Mouse (Mus musculus): Measurements from ENCODE around the gene Il10ra. TPM values are rescaled to one million over a fixed set of nuclear protein-coding genes. Genes with fewer than 3 reads are reported as not detected.

Il10ra gene
- 1 to 10 TPM; 2.6 TPM for total RNA-seq (2021)
- long read RNA-seq, experiment 1, partial matches to known transcripts, result 1 of 3 reads
- long read RNA-seq, experiment 1, other reads (novel, unspliced or antisense), result 0 of 3 reads
- long read RNA-seq, experiment 2, partial matches to known transcripts, result 0 of 1 reads
- long read RNA-seq, experiment 2, other reads (novel, unspliced or antisense), result 0 of 1 reads

- peak; percentile 69 for DNase-seq
These were observed at the start of gene Il10ra for GRCm38 (mm10) chr9:45268597-45269325. Gene Il10ra, minus strand, starts transcription at chr9:45269149.

- peak; percentile 55 for DNase-seq
These were observed 48.7 kb upstream of the Il10ra start for GRCm38 (mm10) chr9:45317635-45318034.

DNA sequence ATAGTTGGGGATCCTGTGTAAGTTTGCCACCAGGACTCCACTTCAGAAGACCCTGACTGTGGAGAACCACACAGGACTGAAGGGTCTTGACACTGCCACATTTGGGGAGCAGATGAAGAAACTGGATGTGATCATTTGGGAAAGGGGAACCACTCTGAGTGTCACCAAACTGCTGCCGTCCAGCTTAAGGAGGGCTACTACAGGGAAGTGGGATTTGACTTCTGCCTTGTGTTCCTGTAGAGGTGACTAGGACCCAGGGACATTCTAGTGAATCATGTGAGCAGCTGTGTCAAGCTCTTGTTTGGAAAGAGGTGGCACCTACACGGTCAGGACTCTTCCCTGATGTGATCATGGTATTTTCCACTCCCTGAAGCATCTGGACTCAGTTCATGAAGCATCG is 45.0 kb upstream of the Il10ra start:
- no peak for DNase-seq

DNA sequence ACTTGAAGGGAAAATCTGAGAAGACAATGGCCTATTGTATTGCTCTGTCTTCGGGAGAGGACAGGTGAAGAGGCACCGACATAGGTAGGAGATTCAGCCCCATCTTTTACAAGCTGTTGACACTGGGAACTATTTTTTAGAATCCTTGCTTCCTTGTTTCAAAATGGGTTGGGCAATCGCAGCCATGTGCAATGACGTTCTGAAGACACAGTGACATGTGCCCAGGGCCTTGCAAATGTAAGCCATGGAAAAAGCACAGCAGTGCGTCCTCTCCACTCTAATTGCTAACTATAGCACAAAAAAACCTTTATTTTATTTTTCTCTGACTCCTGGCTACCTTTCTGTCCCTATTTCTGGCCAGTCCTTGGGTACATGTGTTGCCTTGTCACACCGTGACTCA is 42.9 kb upstream of the Il10ra start:
- DNase-seq, result no peak

DNA sequence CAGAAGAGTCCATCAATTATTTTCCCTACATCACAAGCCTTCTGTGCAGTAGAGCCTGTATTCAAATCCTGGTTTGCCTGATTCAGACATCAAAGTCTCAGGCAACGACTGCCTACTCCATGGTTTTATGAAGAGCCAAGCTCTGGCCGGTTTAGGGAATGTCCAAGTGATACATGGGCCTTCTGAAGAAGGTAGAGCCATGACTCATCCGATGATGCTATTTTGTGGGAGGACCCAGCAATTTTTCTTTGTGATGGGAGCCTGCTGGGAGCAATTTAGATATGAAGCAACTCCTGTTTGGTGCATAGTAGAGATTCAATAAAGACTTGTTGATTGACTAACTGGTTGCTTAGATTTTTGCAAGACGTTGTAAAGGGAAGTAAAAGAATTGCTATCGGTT is 39.6 kb upstream of the Il10ra start:
- no peak for DNase-seq

- peak; percentile 24 for DNase-seq
These were observed 37.9 kb upstream of the Il10ra start for GRCm38 (mm10) chr9:45306746-45307410.

- no peak for DNase-seq
These were observed 32.8 kb upstream of the Il10ra start for GRCm38 (mm10) chr9:45301771-45302170.

- DNase-seq, result peak; percentile 96
These were observed 31.6 kb upstream of the Il10ra start for GRCm38 (mm10) chr9:45300422-45301104.

DNA sequence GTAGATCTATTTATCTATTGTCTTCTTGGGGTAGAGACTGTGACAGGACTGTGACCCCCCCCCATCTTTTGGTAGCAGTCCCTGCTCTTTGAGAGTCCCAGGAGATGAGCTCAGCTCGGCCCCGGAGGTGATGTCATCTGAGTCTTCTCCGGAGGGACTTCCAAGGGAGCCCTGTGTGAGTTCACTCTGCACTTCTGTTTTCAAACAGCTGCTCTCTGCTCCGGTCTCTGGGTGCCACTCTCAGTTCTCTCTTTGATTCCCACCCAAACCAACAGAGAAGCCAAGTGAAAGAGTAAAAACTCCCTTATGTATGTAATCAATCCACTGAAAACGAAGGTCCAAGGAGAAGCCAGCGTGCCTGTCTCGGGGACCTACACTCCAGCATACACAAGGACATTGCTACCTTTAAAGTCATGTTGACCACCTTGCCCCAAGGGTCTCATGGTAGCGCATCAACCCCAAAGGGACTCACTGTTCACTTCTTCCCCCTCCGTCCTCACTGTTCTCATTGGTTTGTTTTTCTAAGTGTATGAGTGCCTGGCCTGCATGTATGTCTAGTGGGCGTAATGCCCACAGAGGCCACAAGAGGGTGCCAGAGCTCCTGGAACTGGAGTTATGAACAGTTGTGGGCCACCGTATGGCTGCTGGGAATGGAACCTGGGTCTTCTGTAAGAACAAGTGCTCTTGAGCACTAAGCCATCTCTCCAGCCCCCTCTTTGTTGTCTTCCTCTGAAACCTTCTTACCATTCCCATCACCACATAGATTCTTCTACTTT is 30.5 kb upstream of the Il10ra start:
- DNase-seq, result peak; percentile 31

DNA sequence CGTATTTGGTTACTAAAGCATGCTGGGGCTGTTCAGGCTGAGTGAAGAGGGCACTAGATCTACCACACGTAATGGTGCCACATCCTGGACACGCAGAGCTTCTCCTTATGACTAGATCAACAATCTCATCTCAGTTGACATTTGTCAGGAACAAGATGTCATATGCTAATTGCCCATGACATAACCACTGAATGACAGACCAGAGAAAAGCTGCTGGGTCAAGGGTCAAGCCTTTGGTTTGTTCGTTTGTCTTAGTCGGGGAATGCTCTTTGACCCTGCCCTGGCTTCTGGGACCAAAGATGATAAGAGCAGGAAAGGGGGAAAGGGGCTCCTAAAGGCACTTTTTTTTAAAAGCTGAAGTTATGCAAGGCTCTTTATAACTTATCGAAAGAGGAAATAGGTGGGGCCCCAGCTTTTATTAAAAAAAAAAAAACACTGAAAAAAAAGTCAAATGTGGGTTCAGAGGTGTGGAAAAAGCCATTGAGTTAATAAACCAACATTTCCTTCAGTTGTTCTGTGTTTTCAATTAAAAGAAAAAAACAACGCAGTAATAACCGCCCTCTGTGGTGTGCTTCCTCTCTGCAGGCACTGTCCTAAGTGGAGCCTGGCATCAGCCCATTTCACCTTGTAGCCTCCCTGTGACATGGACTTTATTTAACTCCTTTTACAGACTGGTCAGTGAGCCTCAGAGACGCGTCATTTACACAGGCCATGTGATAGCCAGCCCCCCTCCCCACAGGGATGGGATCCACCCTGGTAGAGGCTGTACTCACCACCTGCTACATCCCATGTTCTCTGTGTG is 25.5 kb upstream of the Il10ra start:
- DNase-seq, result no peak

- no peak for DNase-seq
These were observed 22.7 kb upstream of the Il10ra start for GRCm38 (mm10) chr9:45291481-45292168.

GRCm38 (mm10) chr9:45282466-45282865 is 13.5 kb upstream of the Il10ra start:
- no peak for DNase-seq

DNA sequence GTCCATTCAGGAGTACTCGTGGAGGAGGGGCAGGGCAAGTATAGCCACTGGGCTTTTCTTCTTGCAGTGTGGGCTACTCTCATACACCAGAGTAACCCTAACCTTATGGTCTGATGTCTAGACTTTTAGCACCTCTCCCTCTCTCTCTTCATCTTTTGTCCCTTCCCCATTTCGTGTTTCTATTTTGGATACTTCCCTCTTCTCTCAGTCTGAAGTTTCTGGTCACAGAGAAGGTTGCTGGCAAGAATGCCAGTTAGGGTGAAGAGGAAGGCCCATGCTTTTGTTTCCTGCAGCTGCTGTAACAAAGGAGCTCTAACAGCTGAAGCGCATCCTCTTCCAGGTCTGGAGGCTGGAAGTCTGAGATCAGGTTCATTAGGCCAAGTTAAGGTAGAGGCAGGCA is 11.9 kb upstream of the Il10ra start:
- no peak for DNase-seq

GRCm38 (mm10) chr9:45280059-45280458 is 11.1 kb upstream of the Il10ra start:
- DNase-seq, result no peak

GRCm38 (mm10) chr9:45274635-45275034 is 5.7 kb upstream of the Il10ra start:
- DNase-seq, result no peak

GRCm38 (mm10) chr9:45274218-45274617 is 5.3 kb upstream of the Il10ra start:
- DNase-seq, result no peak

DNA sequence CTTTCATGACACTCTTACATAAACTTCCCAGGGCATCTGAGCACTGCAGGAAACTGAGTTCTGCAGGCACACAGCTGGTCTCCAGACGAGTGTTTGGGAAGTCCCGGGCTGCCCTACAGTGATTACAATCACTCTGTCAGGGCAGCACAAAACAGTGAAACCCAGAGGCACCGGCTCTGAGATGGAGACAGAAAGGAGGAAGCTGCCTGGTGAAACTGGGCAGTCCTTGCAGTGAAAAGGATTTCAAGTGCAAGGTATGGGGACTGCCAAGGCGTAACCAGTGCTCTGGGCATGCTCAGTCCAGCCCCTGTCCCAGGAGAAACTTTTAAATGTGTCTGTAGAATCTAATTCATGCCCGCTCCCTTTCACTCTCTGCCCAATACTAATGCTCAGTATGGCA is 3.3 kb upstream of the Il10ra start:
- no peak for DNase-seq

- no peak for DNase-seq
These were observed 870 bp downstream of the Il10ra start for GRCm38 (mm10) chr9:45268079-45268478.

DNA sequence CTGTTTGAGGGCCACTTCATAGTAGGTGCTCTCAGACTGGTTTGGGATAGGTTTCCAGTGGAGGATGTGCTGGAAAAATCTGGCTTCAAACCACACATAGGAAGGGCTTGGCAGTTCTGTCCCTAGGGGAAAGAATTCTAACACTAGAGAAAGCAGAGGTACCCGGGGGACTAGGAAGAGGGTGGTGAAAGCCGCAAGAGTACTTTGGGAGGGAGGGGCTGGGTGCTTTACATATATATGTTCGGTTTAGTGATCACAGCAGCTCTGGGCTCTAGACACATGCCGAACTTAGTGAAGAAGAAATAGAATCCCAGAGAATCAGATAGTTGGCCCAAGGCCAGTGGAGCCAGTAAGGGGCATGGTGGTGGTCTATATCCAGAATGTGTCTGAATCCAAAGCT is 1.9 kb downstream of the Il10ra start:
- DNase-seq, result no peak

DNA sequence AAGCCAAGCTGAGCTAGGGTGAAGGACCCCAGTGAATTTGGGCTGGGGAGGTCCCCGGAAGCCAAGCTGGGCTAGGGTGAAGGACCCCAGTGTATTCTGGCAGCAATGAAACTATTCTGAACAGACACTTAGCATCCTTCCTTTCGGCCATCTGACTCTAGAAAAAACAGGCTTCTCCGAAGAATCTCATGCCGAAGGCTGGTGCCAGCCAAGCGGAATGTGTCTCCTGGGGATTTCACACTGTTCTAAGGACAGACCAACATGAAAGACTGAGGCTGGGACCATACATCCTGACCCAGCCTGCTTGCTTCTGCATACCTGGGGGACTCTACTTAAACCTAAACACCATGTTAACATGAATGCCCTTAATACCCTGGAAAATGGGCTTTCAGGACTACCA is 7.1 kb downstream of the Il10ra start:
- DNase-seq, result no peak

DNA sequence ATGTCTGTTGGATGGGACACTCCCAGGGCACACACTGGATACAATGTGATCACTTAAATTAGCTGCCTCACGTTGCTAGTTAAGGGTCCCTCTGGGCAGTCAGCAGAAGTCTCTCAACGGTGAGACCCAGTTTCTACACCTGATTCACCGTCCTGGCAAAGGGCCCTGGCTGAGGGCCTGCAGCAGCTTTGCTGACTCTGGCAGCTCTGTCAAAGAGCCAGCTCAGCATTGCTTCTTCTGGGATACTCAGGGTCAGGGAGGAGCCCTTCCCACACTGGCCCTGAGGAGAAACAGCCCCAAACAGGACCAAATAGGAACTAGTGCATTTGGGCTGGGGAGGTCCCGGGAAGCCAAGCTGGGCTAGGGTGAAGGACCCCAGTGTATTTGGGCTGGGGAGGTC is 7.5 kb downstream of the Il10ra start:
- DNase-seq, result peak; percentile 81
